Mouse (Mus musculus): ENCODE data around the gene Mien1.

The Mien1 gene

DNA sequence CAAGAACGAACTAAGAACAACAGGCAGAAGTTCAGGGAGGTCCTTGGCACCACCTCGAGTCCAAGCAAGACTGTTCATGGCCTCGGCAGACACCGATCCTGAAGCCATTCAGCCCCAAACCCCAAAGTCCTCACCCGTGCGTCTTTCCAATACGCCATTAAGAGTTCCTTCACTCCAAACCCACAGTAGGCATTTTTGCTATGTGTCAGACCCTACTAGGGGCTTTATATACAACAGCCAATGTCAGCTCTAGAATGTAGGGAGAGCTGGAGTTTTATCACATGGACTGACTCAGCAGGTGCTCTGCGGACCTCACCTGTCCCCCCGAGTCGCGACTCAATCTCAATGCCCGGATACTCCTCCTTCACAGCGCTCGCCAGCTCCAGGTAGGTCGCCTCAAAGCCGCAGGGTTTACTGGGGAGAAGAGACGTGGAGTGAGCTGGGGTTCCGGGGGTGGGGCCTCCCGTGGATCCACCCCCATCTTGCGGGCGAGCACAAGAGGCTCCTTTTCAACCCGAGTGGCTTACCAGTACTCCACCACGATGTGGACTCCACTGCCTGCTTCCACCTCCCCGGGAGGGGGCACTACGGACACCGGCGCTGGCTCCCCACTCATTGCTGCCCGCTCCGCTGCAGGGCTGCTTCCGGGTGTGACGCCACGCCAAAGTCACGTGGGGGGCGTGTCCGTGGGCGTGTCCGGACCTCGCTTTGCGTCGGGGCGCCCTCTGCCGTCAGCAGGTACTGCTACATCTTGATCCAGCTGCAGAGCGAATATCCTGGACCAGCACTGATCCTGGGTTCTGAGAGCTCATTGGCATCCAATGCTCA lies at the start of gene Mien1:
Gene Mien1, minus strand, starts transcription at position 661 of the 828 bp plus-strand sequence.
- DNase-seq (ENCODE audit: low spot score in 2 of 2), result peak; percentile 96 to 98

DNA sequence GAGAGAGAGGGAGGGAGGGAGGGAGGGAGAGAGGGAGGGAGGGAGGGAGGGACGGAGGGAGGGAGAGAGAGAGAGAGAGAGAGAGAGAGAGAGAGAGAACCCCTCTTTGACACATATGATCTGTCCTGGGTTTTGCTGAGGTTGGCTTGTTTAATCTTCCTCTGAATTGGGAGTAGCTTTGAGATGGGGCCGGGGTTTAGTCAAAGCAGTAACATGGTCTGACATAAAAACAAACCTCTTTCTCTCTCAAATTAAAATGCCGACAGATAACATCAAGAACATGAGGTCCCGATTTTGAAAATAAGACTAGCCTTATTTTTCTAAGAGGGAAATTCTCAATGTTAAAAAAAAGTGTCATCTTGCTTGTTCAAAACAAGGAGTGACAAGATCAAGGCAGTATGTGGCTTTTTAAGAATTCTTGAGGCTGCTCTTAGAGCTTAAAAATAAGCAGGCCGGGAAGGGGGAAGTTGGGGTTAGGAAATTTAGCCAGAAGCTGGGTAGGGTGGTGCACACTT lies 48.8 kb upstream of the Mien1 start:
- no peak for DNase-seq (ENCODE audit: low spot score in 2 of 2)

DNA sequence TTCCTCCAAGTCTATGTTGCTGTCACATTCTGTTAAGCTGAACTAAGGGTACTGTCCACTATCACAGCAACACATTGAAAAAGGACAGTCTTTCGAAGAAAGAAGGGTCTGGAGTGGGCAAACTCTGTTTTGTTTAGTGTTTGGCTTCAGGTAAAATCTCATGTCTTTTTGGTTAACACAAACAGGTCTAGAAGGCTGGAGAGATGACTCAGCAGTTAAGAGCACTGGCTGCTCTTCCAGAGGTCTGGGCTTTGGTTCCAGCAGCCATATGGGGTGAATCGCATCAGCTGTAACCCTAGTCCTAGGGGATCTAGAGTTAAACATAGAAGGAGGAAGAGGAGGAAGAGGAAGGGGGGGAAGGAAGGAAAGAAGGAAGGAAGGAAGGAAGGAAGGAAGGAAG lies 47.0 kb upstream of the Mien1 start:
- DNase-seq (ENCODE audit: low spot score in 2 of 2), result no peak

DNA sequence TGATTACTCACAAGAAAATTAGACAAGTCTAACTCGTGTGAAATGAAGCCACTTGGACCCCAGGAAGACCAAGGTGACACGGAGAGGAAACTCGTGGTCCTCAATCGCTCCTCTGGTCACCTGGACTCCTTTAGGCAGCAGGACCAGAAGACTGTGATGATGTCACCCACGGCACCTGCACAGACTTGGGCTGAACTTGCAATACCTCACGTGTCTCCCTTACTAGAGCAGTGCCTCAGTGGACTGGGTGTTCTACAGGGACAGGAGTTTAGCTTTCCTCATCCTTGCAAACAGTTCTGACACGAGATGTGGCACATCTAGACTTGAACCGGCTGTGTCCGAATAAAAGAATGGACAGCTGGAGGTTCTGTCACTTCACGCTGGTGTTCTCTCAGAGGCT lies 43.3 kb upstream of the Mien1 start:
- DNase-seq (ENCODE audit: low spot score in 2 of 2), result no peak

DNA sequence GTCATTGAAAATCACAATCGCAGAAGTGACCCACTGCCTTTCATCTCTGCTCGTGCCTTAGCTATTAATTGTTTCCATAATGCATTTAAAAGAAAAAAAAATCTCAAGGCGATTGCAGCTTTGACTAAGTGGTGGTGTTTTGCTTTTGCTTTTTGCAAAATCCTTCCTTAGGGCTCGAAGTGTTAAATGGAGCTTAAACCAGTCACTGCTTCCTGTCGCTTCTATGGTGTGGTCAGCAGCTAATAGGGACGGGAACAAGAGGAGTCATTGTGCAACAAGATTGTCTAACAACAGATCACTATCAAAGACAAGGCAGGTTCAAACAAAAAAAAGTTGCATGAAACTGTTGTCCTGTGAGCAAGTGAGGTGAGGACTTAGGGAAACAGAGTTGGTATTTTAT lies 42.4 kb upstream of the Mien1 start:
- DNase-seq (ENCODE audit: low spot score in 2 of 2), result no peak

DNA sequence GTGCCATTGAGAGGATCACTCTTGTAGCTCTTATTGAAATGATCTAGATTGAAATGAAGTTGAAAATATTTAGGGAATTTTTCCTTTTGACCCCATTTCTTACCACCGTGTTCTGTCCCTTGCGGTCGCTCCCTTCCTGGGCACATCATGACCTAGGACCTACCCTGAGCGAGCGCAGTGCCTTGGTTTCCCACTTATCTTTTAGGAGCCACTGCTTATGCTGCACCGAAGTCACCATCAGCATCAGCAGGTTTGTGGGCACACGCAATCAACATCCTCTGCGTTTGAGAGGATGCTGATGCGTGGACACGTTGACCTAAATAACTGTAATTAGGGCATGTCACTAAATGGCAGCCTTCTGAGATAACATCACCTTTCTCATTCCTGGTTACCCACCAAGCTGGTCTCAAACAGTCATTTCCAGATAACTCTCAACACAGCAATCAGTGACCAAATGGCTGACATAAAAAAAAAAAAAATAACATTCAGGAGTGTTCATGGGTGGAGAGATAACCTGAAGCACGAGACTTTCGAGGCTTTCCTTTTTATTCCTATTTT lies 41.2 kb upstream of the Mien1 start:
- no peak for DNase-seq (ENCODE audit: low spot score in 2 of 2)

DNA sequence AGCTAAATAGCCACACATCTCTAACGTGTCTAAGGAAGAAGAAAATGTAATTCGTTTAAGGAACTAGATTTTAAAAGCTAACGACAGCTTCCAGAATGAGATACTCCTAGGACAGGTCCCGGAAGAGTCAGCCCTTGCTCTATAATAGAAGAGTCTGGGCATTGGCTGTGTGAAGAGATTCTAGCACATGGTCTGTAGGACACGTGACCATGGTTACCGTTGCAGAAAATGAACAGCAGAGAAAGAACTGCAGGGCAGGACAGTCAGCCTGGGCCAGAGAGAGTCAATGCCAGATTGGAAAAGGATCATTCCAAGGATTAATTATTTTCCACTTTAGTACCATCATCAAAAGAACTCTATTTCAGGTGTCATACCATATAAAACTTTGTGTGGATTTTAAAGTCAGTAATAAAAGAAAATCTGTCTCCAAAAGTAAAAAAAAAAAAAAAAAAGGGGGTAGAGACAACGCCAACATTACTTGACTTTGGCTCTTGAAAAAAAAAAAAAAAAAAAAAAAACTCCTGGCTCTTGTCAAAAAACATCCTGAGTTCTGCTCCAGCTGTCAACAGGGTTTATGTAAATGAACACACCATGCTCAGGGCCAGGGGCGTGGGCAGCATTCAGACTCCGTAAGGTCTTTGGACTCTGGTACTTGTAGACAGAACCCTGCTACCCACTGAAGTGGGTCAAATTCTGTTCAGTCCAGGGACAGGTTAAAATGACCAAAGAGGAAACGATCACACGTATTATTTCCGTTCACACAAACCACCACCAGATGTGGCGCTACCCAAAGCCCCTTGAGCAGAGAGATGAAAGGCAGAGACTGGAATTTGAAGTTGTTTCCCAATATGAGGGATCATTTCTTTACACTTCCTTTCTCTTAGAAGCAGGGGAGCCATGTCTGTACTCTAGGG lies 40.5 kb upstream of the Mien1 start:
- DNase-seq (ENCODE audit: low spot score in 2 of 2), result no peak

DNA sequence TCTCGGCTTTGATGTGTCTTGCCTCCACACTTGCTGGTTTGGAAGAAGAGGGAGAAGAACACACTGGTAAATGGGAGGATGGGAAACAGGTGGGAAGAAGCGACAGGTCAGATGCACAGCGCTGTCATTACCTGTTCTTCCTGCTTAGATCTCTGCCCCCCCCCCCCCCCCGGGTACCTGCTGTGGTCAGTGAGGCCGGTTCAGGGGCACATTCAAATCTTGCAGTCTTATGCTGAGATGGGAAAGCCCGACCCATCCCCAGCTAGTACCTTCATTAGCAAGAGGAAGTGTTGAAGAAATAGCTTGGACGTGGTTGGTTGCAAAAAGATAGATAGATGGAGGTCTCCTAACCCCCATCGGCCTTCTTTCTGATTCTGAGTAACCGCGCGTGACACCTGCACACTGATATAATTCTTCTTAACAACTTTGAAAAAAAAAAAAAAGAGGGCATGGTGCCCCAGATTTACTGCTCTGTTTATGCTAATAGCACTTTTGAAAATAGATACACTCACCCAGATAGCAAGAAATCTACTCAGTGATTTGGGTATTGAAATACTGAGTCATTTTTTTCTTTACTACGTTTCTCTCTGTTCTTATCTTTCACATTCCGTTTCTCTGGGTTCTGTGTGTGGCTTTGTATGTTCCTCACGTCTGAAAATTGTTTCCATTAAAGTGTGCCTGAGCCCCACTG lies 38.4 kb upstream of the Mien1 start:
- DNase-seq (ENCODE audit: low spot score in 2 of 2), result no peak

DNA sequence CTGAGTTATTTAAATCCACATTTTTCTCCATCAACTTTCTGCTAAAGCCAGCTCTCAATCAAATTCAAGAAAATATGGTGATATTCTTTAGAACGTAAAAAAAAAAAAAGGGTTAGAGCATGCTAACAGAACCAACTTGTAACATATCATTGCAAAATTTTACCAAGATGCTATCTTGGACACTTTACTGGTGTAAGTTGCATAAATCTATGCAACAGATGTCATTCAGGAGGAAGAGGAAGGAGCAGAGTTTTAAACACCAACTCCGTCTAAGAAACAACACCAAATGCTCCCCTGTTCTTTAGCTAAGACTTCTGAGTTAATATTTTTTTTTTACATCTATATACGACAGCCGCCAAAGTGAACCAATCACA lies 37.6 kb upstream of the Mien1 start:
- no peak for DNase-seq (ENCODE audit: low spot score in 2 of 2)

DNA sequence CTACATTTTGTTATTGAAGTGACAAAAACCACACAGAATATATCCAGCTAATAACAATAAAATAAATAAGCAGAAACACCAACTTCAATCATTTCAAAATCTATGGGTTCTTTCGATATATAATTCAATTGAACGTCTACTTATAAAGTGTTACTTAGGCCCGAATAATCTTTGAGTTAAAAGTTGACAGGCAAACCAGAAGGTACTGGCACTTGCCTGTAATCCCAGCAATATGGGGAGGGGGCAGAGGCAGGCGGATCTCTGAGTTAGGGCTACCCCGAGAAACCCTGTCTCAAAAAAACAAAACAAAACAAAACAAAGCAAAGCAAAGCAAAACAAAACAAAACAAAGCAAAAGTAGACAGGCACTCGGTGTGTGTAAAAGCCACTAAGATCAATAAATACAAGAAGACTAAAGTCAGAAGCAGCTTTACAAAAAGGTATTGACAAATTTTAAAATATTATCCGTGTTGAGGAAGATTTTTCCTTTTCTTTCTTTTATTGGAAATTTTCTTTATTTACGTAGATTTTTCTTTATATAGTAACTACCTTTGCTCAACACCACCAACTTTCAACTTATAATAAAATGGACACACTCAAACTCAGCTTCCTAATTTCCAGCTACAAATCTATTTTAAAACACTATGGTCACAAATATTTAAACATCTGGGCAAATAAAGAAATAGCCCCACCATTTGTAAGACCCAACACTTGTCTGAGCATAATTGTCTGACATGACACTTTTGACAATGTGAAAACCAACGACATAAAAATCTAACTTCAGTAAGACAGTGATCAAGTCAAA lies 37.0 kb upstream of the Mien1 start:
- no peak for DNase-seq (ENCODE audit: low spot score in 2 of 2)

DNA sequence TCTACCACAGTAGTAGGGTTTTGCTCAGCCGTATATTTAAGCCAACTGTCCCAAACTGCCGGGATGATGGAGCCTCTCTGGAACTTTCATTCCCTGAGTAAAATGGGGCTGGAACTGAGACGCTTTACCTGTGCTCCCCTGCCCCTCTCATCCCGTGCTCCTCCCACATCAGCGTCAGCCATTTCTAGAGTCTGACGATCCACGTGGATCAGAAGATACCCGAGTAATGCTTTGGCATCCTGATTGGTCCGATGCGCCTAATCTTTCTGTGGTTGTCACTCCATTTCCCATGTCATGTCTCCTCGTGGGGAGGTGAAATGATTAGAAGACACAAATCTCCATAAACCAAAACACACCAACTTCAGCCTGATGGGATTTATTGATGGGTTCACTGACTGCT lies 36.2 kb upstream of the Mien1 start:
- no peak for DNase-seq (ENCODE audit: low spot score in 2 of 2)

DNA sequence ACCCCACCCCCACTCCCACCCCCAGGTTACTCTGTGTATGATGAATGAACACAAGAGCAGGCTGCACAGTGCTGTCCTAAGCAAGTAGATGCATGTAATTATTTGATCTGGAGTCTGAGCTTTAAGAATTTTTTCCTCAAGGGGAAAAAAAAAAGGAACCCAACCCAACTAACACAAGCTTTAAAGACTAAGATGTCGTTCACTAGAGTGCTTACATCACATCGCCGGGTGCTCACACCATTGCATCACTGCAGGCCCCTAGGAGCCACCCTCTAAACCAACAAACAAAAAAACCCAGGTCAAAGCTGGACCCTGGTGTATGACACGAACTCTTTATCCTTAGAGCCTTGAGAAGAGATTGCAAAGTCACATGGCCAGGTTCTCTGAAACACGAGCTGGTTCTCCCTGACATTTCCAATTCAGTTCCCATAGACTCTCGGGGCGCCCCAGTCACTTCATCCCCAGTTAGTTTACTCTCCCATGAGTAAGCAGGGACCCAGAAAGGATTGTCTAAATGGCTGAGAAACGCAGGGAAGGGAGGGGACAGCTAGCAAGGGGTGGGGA lies 35.2 kb upstream of the Mien1 start:
- no peak for DNase-seq (ENCODE audit: low spot score in 2 of 2)

DNA sequence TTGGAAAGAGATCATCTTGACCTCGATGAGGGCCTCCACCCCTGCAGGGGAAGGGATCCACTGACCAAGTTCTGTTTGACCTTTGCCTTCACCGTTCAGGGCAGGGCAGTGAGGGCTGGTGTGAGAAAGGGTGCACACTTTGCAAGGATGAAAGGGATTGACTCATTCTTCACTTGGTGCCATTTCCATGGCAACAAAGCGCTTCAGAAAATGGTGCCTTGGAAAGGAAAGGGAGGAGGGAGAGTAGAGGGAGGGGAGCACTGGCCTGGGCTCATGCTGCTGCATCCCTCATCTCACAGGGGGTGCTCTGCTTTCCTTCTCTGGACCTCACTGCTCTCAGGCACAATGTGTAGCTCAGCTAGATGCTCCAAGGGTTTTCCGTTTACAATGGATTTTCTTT lies 33.9 kb upstream of the Mien1 start:
- no peak for DNase-seq (ENCODE audit: low spot score in 2 of 2)

DNA sequence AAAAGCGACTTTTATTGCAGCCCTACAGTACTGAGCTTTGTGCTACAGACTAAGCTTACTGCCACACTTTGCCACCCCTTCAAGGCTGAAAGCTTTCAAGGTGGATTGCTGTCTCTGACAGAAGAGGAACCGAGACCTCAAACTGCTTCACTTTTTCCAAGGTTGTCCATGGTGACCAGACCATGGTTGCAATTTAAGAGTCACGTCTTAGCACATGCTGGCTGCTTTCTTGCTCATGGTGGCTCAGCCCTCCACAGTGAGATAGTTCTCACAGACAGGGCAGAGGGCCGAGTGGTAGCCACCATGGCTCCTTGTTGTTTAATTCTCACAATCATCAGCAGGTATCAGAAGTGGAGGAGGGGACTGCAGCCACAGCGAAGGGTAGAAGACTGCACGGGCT lies 32.0 kb upstream of the Mien1 start:
- no peak for DNase-seq (ENCODE audit: low spot score in 2 of 2)

DNA sequence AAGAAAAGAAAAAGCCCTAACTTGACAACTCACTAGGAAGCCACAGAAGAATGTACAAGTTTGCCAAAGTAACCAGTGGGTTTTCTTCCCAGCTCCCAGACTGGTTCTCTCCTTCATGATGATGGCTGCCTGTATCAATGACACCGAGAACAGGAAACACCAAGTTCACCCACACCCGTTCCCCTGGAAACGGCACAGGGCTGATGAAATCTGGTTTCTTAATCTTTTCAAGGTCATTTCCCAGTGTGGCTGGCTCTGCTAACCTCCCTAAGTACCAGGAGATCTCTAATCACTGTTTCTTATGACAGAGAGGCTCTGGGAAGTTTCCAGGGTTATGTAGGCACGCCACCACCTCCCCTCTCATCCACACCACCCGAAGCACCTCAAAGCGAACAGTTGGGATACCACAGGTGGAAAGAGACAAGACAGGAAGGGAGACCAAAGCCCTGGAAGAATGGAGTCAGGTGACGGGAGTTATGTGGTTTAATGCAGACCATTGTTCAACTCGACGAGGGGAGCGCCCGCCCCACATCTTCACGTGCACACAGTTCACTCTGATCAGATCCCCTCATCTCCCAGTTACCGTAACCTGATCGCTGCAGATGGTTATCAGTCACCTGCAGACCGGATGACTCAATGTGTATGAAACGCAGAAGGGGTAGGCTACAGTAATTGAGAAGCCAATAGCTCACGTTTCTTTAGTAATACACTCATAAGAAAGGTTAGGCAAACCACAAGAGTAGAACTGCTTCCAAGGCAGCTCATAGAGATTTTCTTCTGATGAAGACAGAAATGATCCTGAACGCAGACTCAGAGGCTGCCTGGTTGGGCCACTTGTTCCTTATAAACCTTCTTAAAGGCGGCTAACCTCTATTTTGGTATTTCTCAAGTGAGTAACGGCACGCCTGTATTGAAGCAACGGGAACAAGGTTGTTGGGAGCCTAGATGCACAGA lies 31.2 kb upstream of the Mien1 start:
- DNase-seq (ENCODE audit: low spot score in 2 of 2), result no peak

DNA sequence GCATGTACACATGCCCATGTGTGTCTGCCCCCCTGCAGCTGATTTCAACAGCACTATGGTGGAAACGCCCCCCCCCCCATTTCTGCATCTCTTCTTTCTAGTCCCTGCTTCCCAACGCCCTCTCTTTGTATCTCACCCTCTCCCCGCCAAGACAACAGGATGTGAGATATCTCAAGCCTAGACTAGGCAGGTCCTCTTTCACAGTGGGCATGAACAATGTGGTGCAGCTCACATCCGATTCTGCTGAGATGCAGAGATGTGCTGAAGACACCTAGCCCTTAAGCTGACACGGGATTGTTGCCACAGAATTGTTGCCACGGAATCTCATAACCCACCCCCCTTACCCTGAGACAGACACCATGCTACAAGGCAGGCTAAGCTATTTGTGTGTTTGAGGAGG lies 25.7 kb upstream of the Mien1 start:
- no peak for DNase-seq (ENCODE audit: low spot score in 2 of 2)

DNA sequence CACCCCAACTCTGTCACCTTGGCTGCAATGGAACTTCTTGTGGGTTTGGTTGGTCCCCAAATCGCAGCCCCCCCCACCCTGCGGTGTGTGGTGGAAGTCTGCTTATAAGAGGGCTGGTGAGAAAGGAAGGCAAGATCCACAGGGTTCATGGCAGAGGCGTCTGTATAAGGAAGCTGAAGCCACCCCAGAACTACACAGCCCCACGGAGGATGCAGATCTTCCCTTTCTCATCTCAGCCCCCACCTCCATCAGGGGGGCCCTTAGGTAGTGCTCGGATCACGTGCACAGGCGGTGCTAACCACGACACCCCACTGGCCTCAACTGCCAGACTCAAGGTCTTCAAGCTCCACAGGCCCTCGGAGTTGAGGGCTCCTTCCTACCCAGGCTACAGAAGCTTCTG lies 25.1 kb upstream of the Mien1 start:
- DNase-seq (ENCODE audit: low spot score in 2 of 2), result no peak

DNA sequence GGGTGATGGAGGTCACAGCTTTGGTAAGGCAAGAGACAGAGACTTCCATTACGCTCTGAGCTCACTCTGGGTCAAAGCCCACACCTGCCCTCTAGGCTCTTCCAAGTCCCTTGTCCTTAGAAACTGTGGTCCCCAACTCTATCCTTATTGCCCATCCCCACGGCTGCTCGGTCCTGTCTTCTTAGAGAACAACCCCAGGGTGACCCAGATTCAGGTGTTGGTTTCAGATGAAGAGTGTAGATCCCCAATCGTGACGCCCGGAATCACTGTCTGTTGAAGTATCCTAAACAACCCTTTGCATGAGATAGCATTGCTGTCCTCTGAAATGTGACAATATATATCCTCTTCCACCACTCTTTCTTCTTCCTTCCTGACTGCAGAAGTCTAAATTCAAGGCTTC lies 23.5 kb upstream of the Mien1 start:
- no peak for DNase-seq (ENCODE audit: low spot score in 2 of 2)

DNA sequence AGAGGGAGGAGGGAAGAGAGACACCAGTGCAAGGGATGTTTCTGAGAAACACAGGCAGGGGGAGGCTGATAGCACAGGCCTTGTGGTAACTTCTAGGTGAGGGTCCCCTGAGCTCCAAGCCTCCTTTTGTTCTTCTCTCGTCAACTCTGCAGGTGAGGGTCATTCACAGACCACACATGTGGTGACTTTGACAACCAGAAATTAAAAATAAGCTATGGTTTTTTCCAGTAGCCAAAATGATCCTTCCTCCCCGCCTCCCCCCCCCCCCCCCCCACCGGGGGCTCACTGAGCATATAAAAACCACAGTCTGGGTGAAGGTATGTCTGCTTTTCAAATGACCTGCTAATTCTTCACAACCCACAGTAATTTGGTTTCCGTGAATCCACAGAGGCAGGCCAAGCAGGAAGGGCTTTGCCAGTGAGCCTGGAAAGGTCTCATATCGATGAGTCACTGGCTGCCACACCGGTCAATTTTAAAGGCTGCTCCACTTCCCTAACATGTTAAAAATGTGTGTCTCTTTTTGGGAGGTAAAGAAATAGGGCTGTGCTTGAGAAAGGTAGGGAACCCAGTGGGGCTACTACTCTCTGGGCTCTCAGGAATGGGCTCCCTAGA lies 22.4 kb upstream of the Mien1 start:
- DNase-seq (ENCODE audit: low spot score in 2 of 2), result no peak
